Mouse (Mus musculus) G1E (cell line): Measurements from ENCODE around the gene Nat8f5. TPM values are rescaled to one million over a fixed set of nuclear protein-coding genes. Genes with fewer than 3 reads are reported as not detected.
"Not testable (repeated sequence)": the region's sequence is repeated elsewhere in the genome, so short reads cannot be mapped to it uniquely, and the experiment has no call there.

Source experiments
- ATAC-seq: 2 replicates; pipeline ENCODE4 v1.8.0; 2016; ENCODE audit warnings: mild to moderate bottlenecking; ENCODE audit not compliant: insufficient number of reproducible peaks, poor library complexity, low FRiP score, severe bottlenecking; ENCODE audit errors: extremely low read depth
- DNase-seq: peaks from one replicate; pipeline ENCODE4 v3.0.0; 2012; ENCODE audit warnings: low spot score
- H3K27me3 ChIP-seq: 2 replicates; pipeline ENCODE4 v1.6.1; 2012; ENCODE audit warnings: mild to moderate bottlenecking, low read length, inconsistent platforms; ENCODE audit not compliant: insufficient read depth
- H3K36me3 ChIP-seq: replicated peaks from 2 replicates; pipeline ENCODE3; 2012; ENCODE audit warnings: mild to moderate bottlenecking, inconsistent platforms
- H3K4me1 ChIP-seq: 2 replicates; pipeline ENCODE4 v1.6.1; 2012; ENCODE audit warnings: low read depth, low read length, inconsistent platforms, mixed read lengths; ENCODE audit not compliant: insufficient read depth
- H3K4me3 ChIP-seq: 2 replicates; pipeline ENCODE4 v1.5.1; 2012; ENCODE audit warnings: low read depth, mild to moderate bottlenecking, inconsistent platforms, low read length, moderate library complexity, mixed read lengths
- H3K9me3 ChIP-seq: replicated peaks from 2 replicates; pipeline ENCODE4 v1.6.1; 2012; ENCODE audit warnings: inconsistent platforms
- CTCF ChIP-seq: IDR thresholded peaks from 2 replicates; pipeline ENCODE4 v1.5.1; 2012; ENCODE audit warnings: low read depth, low read length, inconsistent platforms, mixed read lengths
- GATA1 ChIP-seq: IDR thresholded peaks from 2 replicates; pipeline ENCODE4 v1.6.1; 2012; ENCODE audit warnings: borderline replicate concordance, low read length, inconsistent platforms, mixed read lengths
- GATA2 ChIP-seq: IDR thresholded peaks from 2 replicates; pipeline ENCODE4 v1.6.1; 2012; ENCODE audit warnings: low read depth, low read length, inconsistent platforms, borderline replicate concordance
- POLR2AphosphoS5 ChIP-seq: IDR thresholded peaks from 2 replicates; pipeline ENCODE4 v1.6.1; 2012; ENCODE audit warnings: low read depth, low read length, inconsistent platforms; ENCODE audit not compliant: insufficient replicate concordance
- TAL1 ChIP-seq: conservative IDR thresholded peaks from 2 replicates; pipeline ENCODE4 v1.6.1; 2012; ENCODE audit warnings: low read depth, low read length, inconsistent platforms, mixed read lengths
- polyA plus RNA-seq: library from polyadenylated mRNA; stranded (reverse); fragments of >175 nt; gene quantifications from 2 replicates; pipeline ENCODE4 v1.2.3, GENCODE M21; 2012
- total RNA-seq, 2 experiments: library from RNA; stranded (forward) in 1 of 2; stranded (reverse) in 1 of 2; fragments of 200-1000 nt in 1 of 2; fragments of >200 nt in 1 of 2; fragmentation: Nextera tagmentation in 1 of 2; gene quantifications; 2 replicates each; pipeline ENCODE4 v1.2.3; 2014 to 2017

Gene Nat8f5
- total and polyA plus RNA-seq, 3 experiments: not detected

- no peaks in the 10 kb centered on the region for H3K36me3 ChIP-seq
- no peaks in the 10 kb centered on the region for H3K9me3 ChIP-seq
- H3K4me3 ChIP-seq: no peak overlapping the region
- DNase-seq: no peak
- H3K4me1 ChIP-seq: no peaks in the 10 kb centered on the region
- TF ChIP-seq GATA2 (no peak), CTCF (no peak), TAL1 (no peak), GATA1 (no peak), POLR2AphosphoS5 (no peak)
- H3K27me3 ChIP-seq: peaks cover 16% of the 10 kb centered on the region
- no peak for ATAC-seq
These were observed 27.4 kb upstream of the Nat8f5 start for GRCm38 (mm10) chr6:85848140-85848539.

GRCm38 (mm10) chr6:85846921-85847320 lies 26.1 kb upstream of the Nat8f5 start:
- TF ChIP-seq GATA2: no peak
- no peak for TF ChIP-seq TAL1
- TF ChIP-seq CTCF: no peak
- no peak for TF ChIP-seq GATA1
- Histone ChIP-seq H3K36me3 (no peaks in the 10 kb centered on the region), H3K27me3 (peaks cover 16% of the 10 kb centered on the region), H3K9me3 (no peaks in the 10 kb centered on the region), H3K4me3 (no peak overlapping the region), H3K4me1 (no peaks in the 10 kb centered on the region)
- ATAC-seq: no peak
- DNase-seq: no peak

- H3K4me3 ChIP-seq, H3K36me3 ChIP-seq, H3K4me1 ChIP-seq, H3K27me3 ChIP-seq, ATAC-seq, DNase-seq, H3K9me3 ChIP-seq: not testable (repeated sequence)
These were observed 23.1 kb upstream of the Nat8f5 start for GRCm38 (mm10) chr6:85843677-85844458.

- DNase-seq (no peak), ATAC-seq (no peak)
- Histone ChIP-seq H3K36me3 (no peaks in the 10 kb centered on the region), H3K27me3 (no peaks in the 10 kb centered on the region), H3K4me1 (no peaks in the 10 kb centered on the region), H3K9me3 (no peaks in the 10 kb centered on the region), H3K4me3 (no peak overlapping the region)
- no peak for TF ChIP-seq POLR2AphosphoS5
- TF ChIP-seq CTCF: no peak
- TF ChIP-seq TAL1: no peak
- no peak for TF ChIP-seq GATA1
These were observed 19.2 kb upstream of the Nat8f5 start for GRCm38 (mm10) chr6:85839982-85840381.

- Histone ChIP-seq H3K27me3 (no peaks in the 10 kb centered on the region), H3K36me3 (no peaks in the 10 kb centered on the region)
- DNase-seq: no peak
These were observed 17.9 kb upstream of the Nat8f5 start for GRCm38 (mm10) chr6:85838674-85839073.

GRCm38 (mm10) chr6:85837307-85837706 lies 16.5 kb upstream of the Nat8f5 start:
- H3K4me1 ChIP-seq, ATAC-seq, H3K36me3 ChIP-seq, H3K4me3 ChIP-seq, H3K9me3 ChIP-seq, H3K27me3 ChIP-seq, DNase-seq: not testable (repeated sequence)

More at GRCm38 (mm10) chr6:85838674-85839073, 17.9 kb upstream of the Nat8f5 start:
- H3K4me1 ChIP-seq: no peaks in the 10 kb centered on the region
- TF ChIP-seq GATA1 (no peak), CTCF (no peak)
- no peak for ATAC-seq
- no peaks in the 10 kb centered on the region for H3K9me3 ChIP-seq
- no peak overlapping the region for H3K4me3 ChIP-seq

- not testable (repeated sequence) for H3K27me3 ChIP-seq, ATAC-seq, DNase-seq, H3K4me3 ChIP-seq, H3K4me1 ChIP-seq, H3K36me3 ChIP-seq, H3K9me3 ChIP-seq
These were observed 16.1 kb upstream of the Nat8f5 start for GRCm38 (mm10) chr6:85836827-85837226.

- not testable (repeated sequence) for H3K36me3 ChIP-seq, H3K4me3 ChIP-seq, ATAC-seq, DNase-seq, H3K4me1 ChIP-seq, H3K9me3 ChIP-seq, H3K27me3 ChIP-seq
These were observed 15.3 kb upstream of the Nat8f5 start for GRCm38 (mm10) chr6:85836098-85836497.

GRCm38 (mm10) chr6:85835104-85835503 lies 14.3 kb upstream of the Nat8f5 start:
- not testable (repeated sequence) for H3K9me3 ChIP-seq, DNase-seq, ATAC-seq, H3K36me3 ChIP-seq, H3K4me3 ChIP-seq, H3K4me1 ChIP-seq, H3K27me3 ChIP-seq

- H3K27me3 ChIP-seq, H3K4me1 ChIP-seq, ATAC-seq, H3K9me3 ChIP-seq, H3K36me3 ChIP-seq, DNase-seq, H3K4me3 ChIP-seq: not testable (repeated sequence)
These were observed 13.8 kb upstream of the Nat8f5 start for GRCm38 (mm10) chr6:85834504-85835100.
